Mouse (Mus musculus) limb, embryonic 10.5 days (tissue): ENCODE results near the gene Plekhm2. TPM values are rescaled to one million over a fixed set of nuclear protein-coding genes. Genes with fewer than 3 reads are reported as not detected.

Source experiments
- DNase-seq: peaks from one replicate; pipeline ENCODE4 v3.0.0-alpha.2; 2017; ENCODE audit warnings: low spot score
- H3K27ac ChIP-seq: fragments of 300-500 bp; sonication (generic); 2 replicates; pipeline ENCODE4 v1.5.1; 2016; ENCODE audit warnings: mild to moderate bottlenecking
- H3K27me3 ChIP-seq: fragments of 300-500 bp; sonication (generic); 2 replicates; pipeline ENCODE4 v1.6.1; 2016; ENCODE audit warnings: low read depth, mild to moderate bottlenecking; ENCODE audit not compliant: poor library complexity, severe bottlenecking
- H3K36me3 ChIP-seq: fragments of 300-500 bp; sonication (generic); 2 replicates; pipeline ENCODE4 v1.6.1; 2016; ENCODE audit warnings: mild to moderate bottlenecking, moderate library complexity
- H3K4me1 ChIP-seq: fragments of 300-500 bp; sonication (generic); 2 replicates; pipeline ENCODE4 v1.6.1; 2016
- H3K4me3 ChIP-seq: fragments of 300-500 bp; sonication (generic); 2 replicates; pipeline ENCODE4 v1.5.1; 2016; ENCODE audit warnings: mild to moderate bottlenecking, moderate library complexity
- H3K9me3 ChIP-seq: fragments of 300-500 bp; sonication (generic); replicated peaks from 2 replicates; pipeline ENCODE4 v1.6.1; 2016; ENCODE audit warnings: mild to moderate bottlenecking
- WGBS: fragments of 180-500 bp; shearing (Covaris S2); methylation state at CpG from one replicate; pipeline ENCODE4 v1.1.7; 2016; 5-methylcytosine and 5-hydroxymethylcytosine counted together
- polyA plus RNA-seq: library from polyadenylated mRNA; unstranded; fragments of >200 nt; fragmentation: Nextera tagmentation; extraction: Ambion mirVana; gene quantifications from 2 replicates; pipeline ENCODE4 v1.2.1, GENCODE M21; 2016

The Plekhm2 gene
- polyA plus RNA-seq, 1 experiment from 2014 or later, result 5.6 TPM

DNA sequence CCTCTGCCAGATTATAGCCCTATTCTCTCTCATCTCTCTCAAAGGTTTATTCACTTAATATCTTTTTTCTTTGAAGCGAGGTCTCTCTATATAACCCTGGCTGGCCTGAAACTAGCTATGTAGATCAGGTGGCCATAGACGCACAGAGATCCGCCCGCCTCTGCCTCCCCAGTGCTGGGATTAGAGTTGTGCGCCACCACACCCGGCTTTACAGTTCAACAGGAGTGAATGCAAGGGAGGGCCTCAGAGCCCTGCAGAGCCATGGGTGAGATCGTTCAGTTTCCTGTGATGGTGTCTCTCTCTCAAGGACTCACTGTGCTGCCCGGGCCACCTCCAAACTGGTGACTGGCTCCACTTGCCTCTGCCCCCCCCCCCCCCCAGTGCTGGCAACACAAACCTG lies 40.6 kb downstream of the Plekhm2 start:
- H3K36me3 ChIP-seq, result peaks cover 41% of the 10 kb centered on the region
- WGBS, result 93% methylated on average over 8 of the region's 8 CpGs

DNA sequence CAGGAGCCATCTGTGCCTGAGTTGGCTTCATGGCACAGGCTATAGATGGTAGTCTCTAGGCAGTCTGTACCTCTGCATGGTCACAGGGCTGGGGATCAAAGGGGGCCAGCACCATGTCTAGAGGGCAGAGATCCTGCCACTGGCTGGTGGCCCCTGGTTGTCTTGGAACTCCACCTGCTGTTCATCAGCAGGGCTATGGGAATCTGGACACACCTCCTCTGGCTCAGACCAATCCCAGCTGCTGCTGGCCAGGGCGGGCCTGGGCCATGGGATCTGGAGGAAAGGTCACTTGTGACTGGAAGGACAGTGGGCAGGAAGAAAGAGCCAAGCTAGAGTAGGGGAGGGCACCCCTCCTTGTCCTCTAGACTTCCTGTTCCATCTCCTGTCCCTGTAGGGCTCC lies 41.0 kb downstream of the Plekhm2 start, which contains the start of gene Slc25a34:
Gene Slc25a34, minus strand, starts transcription at position 156 of the 400 bp plus-strand sequence.
- Histone ChIP-seq H3K4me3 (no peak within 1 kb of the TSS), H3K27ac (no peak within 1 kb of the TSS), H3K4me1 (peaks cover 15% of the 10 kb centered on the region), H3K9me3 (no peaks in the 10 kb centered on the region), H3K36me3 (peaks cover 36% of the 10 kb centered on the region), H3K27me3 (no peaks in the 10 kb centered on the region)
- no peak for DNase-seq
- WGBS, result 33% methylated on average over 1 of the region's 1 CpGs

More for the DNA sequence above, 40.6 kb downstream of the Plekhm2 start:
- no peak for DNase-seq
- Histone ChIP-seq H3K9me3 (no peaks in the 10 kb centered on the region), H3K27ac (no peak overlapping the region), H3K4me1 (peaks cover 11% of the 10 kb centered on the region), H3K27me3 (no peaks in the 10 kb centered on the region), H3K4me3 (no peak overlapping the region)

DNA sequence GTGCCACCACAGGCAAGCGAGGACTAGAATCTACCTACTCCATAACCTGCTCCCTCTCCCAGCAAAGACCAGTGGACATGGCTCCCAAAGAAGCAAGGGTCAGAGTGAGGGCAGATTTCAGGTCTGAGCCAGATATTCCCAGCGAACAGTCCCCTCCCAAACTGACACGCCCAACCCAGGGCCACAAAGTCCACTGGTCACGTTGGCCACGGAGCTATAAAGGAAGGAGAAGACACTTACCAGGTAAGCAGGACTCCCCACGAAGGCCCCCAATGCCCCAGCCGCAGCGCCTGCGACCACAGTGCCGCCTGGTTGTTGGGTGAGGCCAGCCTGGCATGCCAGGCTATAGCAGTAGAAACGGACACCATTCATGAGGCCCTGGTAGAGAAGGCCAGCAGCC lies 41.7 kb downstream of the Plekhm2 start:
- Histone ChIP-seq H3K4me1 (peaks cover 19% of the 10 kb centered on the region), H3K36me3 (peaks cover 30% of the 10 kb centered on the region), H3K9me3 (no peaks in the 10 kb centered on the region), H3K27ac (no peak overlapping the region), H3K27me3 (no peaks in the 10 kb centered on the region), H3K4me3 (no peak overlapping the region)
- DNase-seq, result no peak
- 84% methylated on average over 11 of the region's 11 CpGs for WGBS

DNA sequence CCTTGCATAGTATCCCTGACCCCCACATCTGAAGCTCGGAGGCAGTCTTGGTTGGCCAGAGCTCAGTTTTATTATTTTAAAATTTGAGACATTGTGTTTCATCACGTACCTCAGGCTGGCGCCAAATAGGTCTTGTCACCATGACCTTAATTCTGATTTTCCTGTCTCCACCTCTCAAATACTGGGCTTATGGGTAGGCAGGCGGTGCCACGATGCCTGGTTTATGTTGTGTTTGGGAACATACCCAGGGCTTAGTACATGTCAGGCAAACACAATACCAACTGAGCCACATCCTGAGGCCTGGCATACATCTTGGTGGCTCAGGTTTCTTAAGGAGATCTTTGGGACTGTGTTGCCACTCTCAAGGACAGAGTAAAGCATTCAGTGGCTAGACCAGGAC lies 42.1 kb downstream of the Plekhm2 start:
- 90% methylated on average over 5 of the region's 5 CpGs for WGBS
- peaks cover 26% of the 10 kb centered on the region for H3K36me3 ChIP-seq
- no peak overlapping the region for H3K4me3 ChIP-seq
- H3K27ac ChIP-seq, result no peak overlapping the region
- H3K27me3 ChIP-seq, result no peaks in the 10 kb centered on the region
- H3K4me1 ChIP-seq, result peaks cover 24% of the 10 kb centered on the region
- no peaks in the 10 kb centered on the region for H3K9me3 ChIP-seq
- DNase-seq, result no peak

DNA sequence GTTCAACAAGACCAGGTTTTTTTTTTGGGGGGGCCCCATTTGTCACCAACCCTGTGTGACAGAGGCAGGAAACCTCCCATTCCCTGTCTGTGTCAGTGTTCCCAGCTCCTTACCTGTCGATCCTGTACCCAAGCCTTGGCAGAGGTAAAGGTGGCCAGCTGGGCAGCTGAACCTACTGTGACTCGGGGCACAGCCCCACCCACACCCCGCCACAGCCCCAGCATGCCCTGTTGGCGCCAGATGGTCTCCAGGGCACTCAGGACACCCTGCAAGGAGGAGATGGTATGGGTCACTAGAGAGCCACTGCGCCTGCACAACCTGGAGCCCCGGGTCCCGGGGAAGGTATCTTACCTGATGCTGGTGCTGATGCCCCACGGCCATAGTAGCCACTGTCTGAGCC lies 42.6 kb downstream of the Plekhm2 start:
- no peak overlapping the region for H3K27ac ChIP-seq
- H3K36me3 ChIP-seq, result peaks cover 22% of the 10 kb centered on the region
- 86% methylated on average over 8 of the region's 8 CpGs for WGBS
- H3K9me3 ChIP-seq, result no peaks in the 10 kb centered on the region
- no peak overlapping the region for H3K4me3 ChIP-seq
- DNase-seq, result no peak
- no peaks in the 10 kb centered on the region for H3K27me3 ChIP-seq
- H3K4me1 ChIP-seq, result peaks cover 29% of the 10 kb centered on the region

DNA sequence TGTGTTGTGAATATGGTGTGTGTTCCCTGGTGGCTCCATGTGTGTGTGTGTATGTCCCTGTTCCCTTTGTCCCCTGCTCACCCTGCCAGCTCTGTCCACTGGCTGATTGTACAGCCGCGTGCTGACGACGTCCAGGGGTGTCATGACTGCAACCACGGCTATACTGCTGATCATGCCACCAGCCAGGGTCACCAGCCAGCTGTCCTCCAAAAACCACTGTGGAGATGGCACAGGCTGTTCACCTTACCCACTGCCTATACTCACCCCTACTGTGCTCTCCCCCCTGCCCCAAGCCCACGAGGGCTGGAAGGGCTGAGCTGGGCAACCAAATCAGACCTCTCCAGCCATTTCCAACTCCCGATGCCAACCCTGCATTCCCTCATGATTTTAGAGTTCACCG lies 43.4 kb downstream of the Plekhm2 start:
- Histone ChIP-seq H3K27ac (no peak overlapping the region), H3K36me3 (peaks cover 14% of the 10 kb centered on the region), H3K4me3 (no peak overlapping the region), H3K4me1 (peaks cover 31% of the 10 kb centered on the region), H3K27me3 (no peaks in the 10 kb centered on the region), H3K9me3 (no peaks in the 10 kb centered on the region)
- 81% methylated on average over 8 of the region's 8 CpGs for WGBS
- DNase-seq, result no peak

DNA sequence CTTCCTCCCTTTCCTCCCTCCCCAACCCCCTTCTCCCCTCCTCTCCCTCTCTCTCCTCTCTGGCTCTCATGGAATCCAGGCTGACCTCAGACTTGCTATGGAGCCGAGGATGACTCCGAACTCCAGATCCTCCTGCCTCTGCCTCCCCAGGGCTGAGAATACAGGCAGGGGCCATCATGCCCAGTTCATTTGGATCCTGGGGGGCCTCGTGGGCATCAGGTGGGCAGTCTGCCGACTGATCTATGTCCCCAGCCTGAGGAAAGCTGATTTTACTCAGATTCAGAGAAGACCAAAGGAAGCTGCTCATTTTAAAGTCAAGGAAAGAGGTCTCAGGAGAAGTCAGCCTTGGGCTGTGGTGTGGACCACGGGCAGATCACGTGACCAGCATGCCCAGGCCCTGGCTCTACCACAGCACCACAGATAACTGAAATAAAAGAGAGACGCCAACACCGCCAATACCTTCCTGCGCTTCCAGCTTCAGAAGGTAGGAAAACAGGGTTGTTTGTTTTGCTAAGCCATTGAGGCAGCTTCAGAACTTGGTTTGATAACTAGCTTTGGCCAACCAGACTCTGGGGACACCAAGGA lies 45.3 kb downstream of the Plekhm2 start:
- no peaks in the 10 kb centered on the region for H3K9me3 ChIP-seq
- no peak overlapping the region for H3K27ac ChIP-seq
- H3K36me3 ChIP-seq, result no peaks in the 10 kb centered on the region
- H3K4me1 ChIP-seq, result peaks cover 34% of the 10 kb centered on the region
- H3K27me3 ChIP-seq, result no peaks in the 10 kb centered on the region
- no peak overlapping the region for H3K4me3 ChIP-seq
- WGBS, result 86% methylated on average over 9 of the region's 9 CpGs
- no peak for DNase-seq

DNA sequence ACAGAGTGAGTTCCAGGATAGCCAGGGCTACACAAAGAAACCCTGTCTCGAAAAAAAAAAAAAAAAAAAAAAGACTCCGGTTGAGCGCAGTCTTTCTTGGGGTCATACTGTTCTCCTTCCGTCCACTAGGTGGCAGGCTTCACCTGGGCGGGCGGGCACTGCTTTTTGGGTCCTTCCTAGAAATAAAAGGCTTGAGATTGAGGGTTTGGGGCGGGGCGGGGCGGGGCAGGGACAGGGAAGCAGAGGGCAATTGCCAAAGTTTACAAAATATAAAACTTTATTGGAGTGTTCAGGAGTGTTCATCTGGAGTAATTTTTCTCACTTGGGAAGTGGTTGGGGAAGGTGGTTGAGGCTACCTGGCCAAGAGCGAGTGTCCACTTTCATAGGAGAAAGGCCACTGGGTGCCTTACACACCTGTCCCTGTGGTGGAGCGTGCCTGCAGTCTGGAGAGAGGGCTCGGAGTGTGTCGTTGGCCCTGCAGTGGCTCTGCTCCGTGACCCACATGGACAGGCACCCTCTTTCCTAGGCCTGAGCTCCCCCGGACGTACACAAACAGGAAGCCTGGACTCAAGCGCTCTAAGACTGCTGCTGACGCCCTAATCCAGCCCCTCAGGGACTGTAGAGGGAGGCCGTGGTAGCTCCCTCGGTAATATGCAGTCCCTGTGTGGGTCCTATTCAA lies 46.0 kb downstream of the Plekhm2 start, which contains the start of gene Tmem82:
Gene Tmem82, minus strand, starts transcription at position 69 of the 679 bp plus-strand sequence.
- DNase-seq, result peak; percentile 75
- Histone ChIP-seq H3K27ac (peak within 1 kb of the TSS; percentile 64), H3K4me1 (peaks cover 33% of the 10 kb centered on the region), H3K9me3 (no peaks in the 10 kb centered on the region), H3K27me3 (no peaks in the 10 kb centered on the region), H3K4me3 (peak within 1 kb of the TSS; percentile 46), H3K36me3 (no peaks in the 10 kb centered on the region)
- 31% methylated on average over 20 of the region's 20 CpGs for WGBS

DNA sequence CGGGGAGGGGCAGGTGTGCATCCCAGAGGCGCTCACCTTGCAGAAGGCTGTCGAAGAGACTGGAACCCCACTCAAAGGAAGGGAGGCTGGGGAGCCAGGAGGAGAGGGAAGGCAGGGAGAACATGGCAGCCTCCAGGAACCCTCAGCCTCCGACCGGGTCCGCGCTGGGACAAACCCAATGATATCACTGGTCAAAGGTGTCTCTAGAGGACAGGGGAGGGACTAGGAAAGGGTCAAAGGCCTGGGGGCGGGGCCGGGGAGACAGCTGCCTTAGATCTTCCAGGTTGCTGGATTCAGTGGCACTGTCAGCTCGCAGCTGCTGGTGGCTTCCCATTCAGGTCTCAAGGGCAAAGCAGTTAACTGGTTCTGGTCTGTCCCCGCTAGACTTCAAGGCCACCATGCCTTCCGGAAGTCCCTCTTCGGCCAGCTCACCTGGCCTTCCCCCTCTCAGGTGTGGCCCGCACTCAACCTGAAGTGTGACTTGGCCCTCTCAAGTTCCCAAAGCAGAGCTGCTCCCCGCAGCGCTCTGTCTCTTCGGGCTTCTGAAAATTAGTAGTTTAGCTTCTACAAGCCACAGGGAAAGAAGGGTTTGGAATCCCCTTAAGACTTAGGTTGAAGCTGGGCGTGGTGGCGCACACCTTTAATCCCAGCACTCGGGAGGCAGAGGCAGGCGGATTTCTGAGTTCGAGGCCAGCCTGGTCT lies 46.7 kb downstream of the Plekhm2 start:
- H3K4me1 ChIP-seq, result peaks cover 31% of the 10 kb centered on the region
- peak overlapping the region; percentile 46 for H3K4me3 ChIP-seq
- 10% methylated on average over 22 of the region's 22 CpGs for WGBS
- no peaks in the 10 kb centered on the region for H3K27me3 ChIP-seq
- H3K27ac ChIP-seq, result peak overlapping the region; percentile 64
- H3K36me3 ChIP-seq, result no peaks in the 10 kb centered on the region
- DNase-seq, result peak; percentile 62
- H3K9me3 ChIP-seq, result no peaks in the 10 kb centered on the region

DNA sequence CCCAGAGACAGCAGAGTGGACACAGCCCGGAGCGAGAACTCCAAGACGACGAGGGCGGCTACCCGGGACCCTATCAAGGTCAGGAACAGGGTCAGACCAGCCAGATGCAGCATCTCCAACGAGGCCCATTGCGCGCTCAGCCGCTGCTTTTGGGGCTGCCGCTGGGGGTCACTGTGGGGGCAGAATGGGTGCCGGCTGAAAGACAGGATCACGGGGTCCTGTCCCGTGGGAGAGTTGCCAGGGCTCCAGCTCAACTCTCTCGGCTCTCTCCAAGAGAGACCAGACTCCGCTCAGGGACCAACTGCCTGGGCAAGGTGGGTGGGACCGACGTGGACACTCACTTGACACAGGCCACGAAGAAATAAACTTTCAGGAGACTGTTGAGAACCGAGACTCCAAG lies 47.4 kb downstream of the Plekhm2 start:
- no peaks in the 10 kb centered on the region for H3K27me3 ChIP-seq
- DNase-seq, result peak; percentile 79
- WGBS, result 1% methylated on average over 20 of the region's 20 CpGs
- no peaks in the 10 kb centered on the region for H3K36me3 ChIP-seq
- peaks cover 31% of the 10 kb centered on the region for H3K4me1 ChIP-seq
- H3K4me3 ChIP-seq, result peak overlapping the region; percentile 46
- peak overlapping the region; percentile 64 for H3K27ac ChIP-seq
- no peaks in the 10 kb centered on the region for H3K9me3 ChIP-seq

DNA sequence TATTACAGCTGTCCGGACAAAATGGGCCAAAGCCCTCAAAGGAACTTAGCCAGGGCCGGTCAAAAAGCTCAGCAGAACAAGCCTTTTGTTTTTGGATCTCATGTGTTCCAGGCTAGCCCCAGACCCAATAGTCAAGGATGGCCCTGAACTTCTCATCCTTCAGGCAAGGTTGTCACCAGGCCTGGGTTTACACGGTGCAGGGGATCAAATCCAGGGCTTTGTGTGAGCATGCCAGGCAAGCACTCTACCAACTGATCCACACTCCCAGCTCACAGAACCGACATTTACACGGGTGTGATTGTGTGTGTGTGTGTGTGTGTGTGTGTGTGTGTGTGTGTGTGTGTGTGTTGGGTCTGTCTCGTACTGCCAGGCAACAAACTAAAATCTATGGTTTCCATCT lies 47.9 kb downstream of the Plekhm2 start:
- Histone ChIP-seq H3K4me3 (no peak overlapping the region), H3K36me3 (no peaks in the 10 kb centered on the region), H3K4me1 (peaks cover 31% of the 10 kb centered on the region), H3K27me3 (no peaks in the 10 kb centered on the region), H3K27ac (no peak overlapping the region), H3K9me3 (no peaks in the 10 kb centered on the region)
- 83% methylated on average over 6 of the region's 6 CpGs for WGBS
- DNase-seq, result no peak

DNA sequence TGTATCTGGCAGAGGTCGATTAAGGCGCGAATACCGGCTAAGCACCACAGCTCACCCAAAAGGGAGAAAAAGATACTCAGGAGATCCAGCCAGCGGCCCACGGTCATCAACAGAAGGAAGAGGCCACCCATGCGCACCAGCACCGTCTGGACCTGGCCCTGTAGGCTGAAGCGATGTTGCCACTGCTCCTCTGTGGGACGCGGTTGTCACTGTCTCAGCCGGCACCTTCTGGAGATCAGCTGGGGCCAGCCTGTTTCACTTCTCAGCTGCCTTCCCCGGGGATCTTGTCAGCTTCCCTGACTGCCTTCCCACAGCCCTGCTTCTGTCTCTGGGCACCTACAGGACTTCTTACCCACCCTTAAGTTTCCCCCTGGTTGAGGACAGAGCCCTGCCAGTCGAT lies 49.8 kb downstream of the Plekhm2 start:
- Histone ChIP-seq H3K36me3 (no peaks in the 10 kb centered on the region), H3K27ac (no peak overlapping the region), H3K27me3 (no peaks in the 10 kb centered on the region), H3K9me3 (no peaks in the 10 kb centered on the region), H3K4me3 (no peak overlapping the region), H3K4me1 (peaks cover 31% of the 10 kb centered on the region)
- WGBS, result 91% methylated on average over 14 of the region's 14 CpGs
- no peak for DNase-seq

DNA sequence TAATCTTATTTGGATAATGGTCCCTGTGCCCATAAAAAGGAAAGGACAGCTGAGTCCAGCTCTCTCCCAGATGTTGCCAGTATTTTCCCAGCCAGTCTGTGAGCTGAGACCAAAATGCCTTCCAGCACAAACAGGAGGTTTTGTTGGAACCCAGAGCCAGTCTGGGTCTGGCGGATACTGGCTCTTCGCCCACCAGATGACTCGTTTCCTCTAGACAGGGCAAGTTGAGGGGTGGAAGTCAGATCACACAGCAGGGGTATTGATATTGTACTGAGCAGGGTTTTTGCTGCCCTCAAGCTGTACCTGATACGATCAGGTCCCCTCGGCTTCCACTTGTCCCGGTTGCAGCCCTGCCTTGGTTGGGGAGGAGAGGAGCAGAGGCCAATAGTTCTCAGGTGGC lies 55.2 kb downstream of the Plekhm2 start:
- Histone ChIP-seq H3K27me3 (no peaks in the 10 kb centered on the region), H3K27ac (no peak overlapping the region), H3K4me1 (peaks cover 10% of the 10 kb centered on the region; the same call in 1 of the 2 replicates), H3K9me3 (no peaks in the 10 kb centered on the region), H3K4me3 (no peak overlapping the region), H3K36me3 (no peaks in the 10 kb centered on the region)
- no peak for DNase-seq
- 85% methylated on average over 6 of the region's 6 CpGs for WGBS
